Mouse (Mus musculus): ENCODE measurements around the gene Olfr316.

GRCm38 (mm10) chr11:58738792-58739262 lies 13.7 kb upstream of the Olfr316 start, which contains the start of gene Olfr317:
- no peak for TF ChIP-seq CTCF (IDR thresholded peaks at IDR 0.05; ENCODE audit: extremely low read depth, insufficient read depth, low read length)
- no peak for TF ChIP-seq POLR2A (IDR thresholded peaks at IDR 0.05; ENCODE audit: extremely low read depth, insufficient read depth, low read length)
